Mouse (Mus musculus) liver, postnatal 0 days (tissue): Measurements from ENCODE around the gene Smpd1.

ENCODE experiments used
- CTCF ChIP-seq: sonication (generic); IDR thresholded peaks from 2 replicates; pipeline ENCODE4 v1.5.1; 2016; ENCODE audit warnings: antibody characterized with exemption, low read depth
- EP300 ChIP-seq: IDR thresholded peaks from 2 replicates; pipeline ENCODE4 v1.6.1; 2016; ENCODE audit warnings: antibody characterized with exemption, low read depth, mild to moderate bottlenecking

DNA sequence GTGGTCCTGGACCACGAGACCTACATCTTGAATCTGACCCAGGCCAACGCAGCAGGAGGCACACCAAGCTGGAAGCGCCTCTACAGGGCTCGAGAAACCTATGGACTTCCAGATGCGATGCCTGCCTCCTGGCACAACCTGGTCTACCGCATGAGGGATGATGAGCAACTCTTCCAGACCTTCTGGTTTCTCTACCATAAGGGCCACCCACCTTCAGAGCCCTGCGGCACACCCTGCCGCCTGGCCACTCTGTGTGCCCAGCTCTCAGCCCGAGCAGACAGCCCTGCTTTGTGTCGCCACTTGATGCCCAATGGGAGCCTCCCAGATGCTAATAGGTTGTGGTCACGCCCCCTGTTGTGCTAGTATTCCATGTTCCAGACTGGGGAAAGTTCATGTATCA is 3.5 kb downstream of the Smpd1 start:
- TF ChIP-seq CTCF (no peak), EP300 (no peak)
